Mouse (Mus musculus): ENCODE measurements at regions not wholly inside any gene's neighbourhood (a gene's known extent, or its start where the extent isn't known, plus 50 kb on each side); places are given as distances from the start of the nearest gene placed in this dataset.

DNA sequence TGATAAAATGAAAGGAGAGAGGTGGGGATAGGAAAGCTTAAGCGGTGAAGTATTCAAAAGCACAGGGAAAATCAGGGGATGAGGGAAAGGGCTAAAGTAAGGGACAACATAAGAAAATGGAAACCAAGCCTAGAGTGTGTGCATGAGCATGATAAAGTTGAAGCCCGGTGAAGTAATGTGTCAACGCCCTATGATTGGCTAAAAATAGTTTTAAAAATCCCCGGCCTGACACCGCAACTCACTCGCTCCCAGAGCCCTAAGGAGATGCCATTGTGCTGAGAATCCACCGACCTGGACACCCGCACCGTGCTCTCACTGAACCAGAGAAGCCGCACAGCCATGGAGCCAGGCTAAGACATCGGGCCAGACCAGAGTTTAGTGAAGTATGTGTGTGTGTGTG, 210.3 kb upstream of the Zic4 start:
- DNase-seq: no peak

DNA sequence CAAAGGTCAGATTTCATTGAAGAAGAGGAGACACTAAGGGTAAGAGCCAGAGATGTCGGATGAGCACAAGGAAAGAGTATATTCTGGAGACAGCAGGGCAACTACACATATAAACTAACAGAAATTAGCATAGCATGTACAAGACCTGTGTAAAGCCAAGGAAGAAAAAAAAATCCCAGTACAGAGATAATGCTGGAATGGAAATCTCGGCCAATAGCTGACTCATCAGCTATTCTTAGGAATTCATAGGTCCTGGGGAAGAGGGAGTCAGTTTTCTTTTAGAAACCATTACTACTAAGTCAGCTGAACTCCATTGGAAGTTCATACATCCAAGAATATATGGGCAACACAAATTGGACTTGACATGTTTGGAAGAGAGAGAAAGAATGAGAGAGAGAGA, 202.9 kb upstream of the Zic4 start:
- ATAC-seq (ENCODE audit: insufficient read depth): no peak
- Histone ChIP-seq H3K27ac (ENCODE audit: low read depth) (no peak overlapping the region), H3K4me2 (no peak overlapping the region), H3K4me1 (ENCODE audit: insufficient read depth) (no peaks in the 10 kb centered on the region), H3K9ac (no peak overlapping the region), H3K9me3 (ENCODE audit: low read depth, low read length) (no peaks in the 10 kb centered on the region), H3K4me3 (ENCODE audit: low read depth, low read length) (no peak overlapping the region), H3K36me3 (ENCODE audit: insufficient read depth) (no peaks in the 10 kb centered on the region), H3K27me3 (ENCODE audit: insufficient read depth, low read length) (no peaks in the 10 kb centered on the region)
- DNase-seq: no peak
- WGBS: 70% methylated on average over 2 of the region's 2 CpGs
- no peak for TF ChIP-seq CTCF (IDR thresholded peaks at IDR 0.05; ENCODE audit: low read depth)

More for the DNA sequence above, 210.3 kb upstream of the Zic4 start:
- H3K27ac ChIP-seq (ENCODE audit: low read depth): no peak overlapping the region
- no peaks in the 10 kb centered on the region for H3K4me1 ChIP-seq (ENCODE audit: insufficient read depth)
- no peak for ATAC-seq (ENCODE audit: insufficient read depth)
- H3K36me3 ChIP-seq (ENCODE audit: insufficient read depth): no peaks in the 10 kb centered on the region
- H3K27me3 ChIP-seq (ENCODE audit: insufficient read depth, low read length): no peaks in the 10 kb centered on the region
- TF ChIP-seq CTCF (IDR thresholded peaks at IDR 0.05; ENCODE audit: low read depth): no peak
- no peaks in the 10 kb centered on the region for H3K9me3 ChIP-seq (ENCODE audit: low read depth, low read length)
- H3K4me2 ChIP-seq: no peak overlapping the region
- H3K4me3 ChIP-seq (ENCODE audit: low read depth, low read length): no peak overlapping the region
- 85% methylated on average over 11 of the region's 11 CpGs for WGBS
- no peak overlapping the region for H3K9ac ChIP-seq

DNA sequence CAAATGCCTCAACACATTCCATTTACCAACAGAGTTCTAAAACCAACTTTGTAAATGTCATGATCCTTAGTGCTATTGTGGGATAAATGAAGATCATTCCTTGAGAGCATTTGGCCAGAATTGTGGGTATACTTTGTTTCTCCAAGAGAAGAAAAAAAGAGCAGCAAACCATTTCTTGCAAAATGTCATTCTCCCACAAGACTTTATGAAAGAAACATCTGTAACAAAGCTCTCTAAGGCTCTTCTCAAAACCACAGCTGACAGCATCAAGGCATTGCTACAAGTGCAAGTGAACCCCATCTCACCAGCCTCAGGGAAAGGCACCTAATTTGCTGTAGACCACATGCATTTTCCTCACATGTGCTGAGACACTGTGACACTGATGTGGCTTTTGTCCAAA, 194.3 kb upstream of the Zic4 start:
- no peaks in the 10 kb centered on the region for H3K9me3 ChIP-seq (ENCODE audit: low read depth, low read length)
- H3K27me3 ChIP-seq (ENCODE audit: insufficient read depth, low read length): no peaks in the 10 kb centered on the region
- H3K4me3 ChIP-seq (ENCODE audit: low read depth, low read length): no peak overlapping the region
- H3K4me1 ChIP-seq (ENCODE audit: insufficient read depth): no peaks in the 10 kb centered on the region
- DNase-seq (no peak), ATAC-seq (ENCODE audit: insufficient read depth) (no peak)
- H3K9ac ChIP-seq: no peak overlapping the region
- H3K36me3 ChIP-seq (ENCODE audit: insufficient read depth): no peaks in the 10 kb centered on the region
- H3K27ac ChIP-seq (ENCODE audit: low read depth): no peak overlapping the region
- H3K4me2 ChIP-seq: no peak overlapping the region
- no peak for TF ChIP-seq CTCF (IDR thresholded peaks at IDR 0.05; ENCODE audit: low read depth)

DNA sequence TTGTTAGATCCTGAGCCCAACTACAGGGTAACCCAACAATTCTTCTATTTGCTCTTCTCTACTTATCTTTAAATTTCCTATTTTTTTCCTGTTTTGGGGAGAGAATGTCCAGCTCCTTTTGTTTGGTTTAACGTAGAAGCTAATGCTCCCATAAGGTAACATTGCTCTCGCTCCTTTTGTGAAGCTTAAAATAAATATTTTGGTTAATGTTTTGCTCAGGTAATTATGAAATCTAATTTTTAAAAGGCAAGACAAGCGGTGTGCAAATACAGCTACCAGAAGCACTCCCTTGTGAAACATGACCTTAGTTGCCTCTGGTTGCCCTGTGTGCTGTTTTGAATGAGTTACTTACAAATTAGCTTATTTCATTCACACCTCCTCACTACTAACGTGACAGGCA, 169.0 kb upstream of the Zic4 start:
- Histone ChIP-seq H3K4me2 (no peak overlapping the region), H3K9me3 (ENCODE audit: low read depth, low read length) (no peaks in the 10 kb centered on the region), H3K27ac (ENCODE audit: low read depth) (no peak overlapping the region), H3K36me3 (ENCODE audit: insufficient read depth) (no peaks in the 10 kb centered on the region), H3K4me1 (ENCODE audit: insufficient read depth) (no peaks in the 10 kb centered on the region), H3K4me3 (ENCODE audit: low read depth, low read length) (no peak overlapping the region), H3K9ac (no peak overlapping the region), H3K27me3 (ENCODE audit: insufficient read depth, low read length) (no peaks in the 10 kb centered on the region)
- DNase-seq (no peak), ATAC-seq (ENCODE audit: insufficient read depth) (no peak)
- WGBS: 69% methylated on average over 4 of the region's 4 CpGs
- TF ChIP-seq CTCF (IDR thresholded peaks at IDR 0.05; ENCODE audit: low read depth): no peak

DNA sequence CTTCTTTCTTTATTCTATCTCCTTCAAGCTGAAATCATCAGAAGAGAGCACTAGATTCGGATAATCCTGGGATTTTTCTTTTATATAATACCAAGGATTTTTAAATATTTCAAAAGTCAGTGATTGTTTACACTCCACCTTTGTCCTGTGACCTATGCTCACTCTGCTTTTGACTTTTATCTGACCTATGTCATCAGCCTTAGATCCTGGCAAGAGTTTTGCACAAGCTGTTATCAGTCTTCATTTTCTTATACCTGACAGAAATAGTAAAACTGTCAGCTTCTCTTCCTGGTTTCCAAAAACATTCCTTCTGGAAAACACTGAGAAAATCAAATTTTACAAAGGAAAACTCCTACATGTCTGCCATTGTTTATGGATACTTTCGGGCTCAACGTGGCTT, 168.3 kb upstream of the Zic4 start:
- H3K27me3 ChIP-seq (ENCODE audit: insufficient read depth, low read length): no peaks in the 10 kb centered on the region
- no peaks in the 10 kb centered on the region for H3K9me3 ChIP-seq (ENCODE audit: low read depth, low read length)
- WGBS: 72% methylated on average over 3 of the region's 3 CpGs
- H3K4me3 ChIP-seq (ENCODE audit: low read depth, low read length): no peak overlapping the region
- H3K9ac ChIP-seq: no peak overlapping the region
- TF ChIP-seq CTCF (IDR thresholded peaks at IDR 0.05; ENCODE audit: low read depth): no peak
- H3K4me1 ChIP-seq (ENCODE audit: insufficient read depth): no peaks in the 10 kb centered on the region
- no peak overlapping the region for H3K4me2 ChIP-seq
- no peaks in the 10 kb centered on the region for H3K36me3 ChIP-seq (ENCODE audit: insufficient read depth)
- ATAC-seq (ENCODE audit: insufficient read depth): no peak
- no peak overlapping the region for H3K27ac ChIP-seq (ENCODE audit: low read depth)
- no peak for DNase-seq

DNA sequence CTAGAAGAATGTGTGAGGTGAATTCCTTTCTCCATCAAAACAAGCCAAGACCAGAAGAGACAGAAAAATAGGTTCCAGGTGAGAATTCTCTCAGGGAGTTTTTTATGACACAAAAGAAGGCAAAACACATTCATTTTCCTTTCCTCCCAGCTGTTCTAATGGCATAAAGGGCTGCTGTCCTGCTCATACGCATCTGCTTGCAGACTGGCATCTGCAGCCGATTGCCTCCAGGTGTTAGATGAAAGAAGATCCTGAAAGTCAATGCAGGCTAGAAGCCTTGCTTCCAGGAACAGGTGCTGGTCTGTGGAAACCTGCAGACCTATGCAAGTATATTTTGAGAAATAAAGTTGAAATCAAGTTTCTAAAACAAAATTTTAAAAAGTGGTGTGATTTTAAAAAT, 154.9 kb upstream of the Zic4 start:
- 55% methylated on average over 2 of the region's 2 CpGs for WGBS
- Histone ChIP-seq H3K4me1 (ENCODE audit: insufficient read depth) (no peaks in the 10 kb centered on the region), H3K4me3 (ENCODE audit: low read depth, low read length) (no peak overlapping the region), H3K9me3 (ENCODE audit: low read depth, low read length) (no peaks in the 10 kb centered on the region), H3K27me3 (ENCODE audit: insufficient read depth, low read length) (no peaks in the 10 kb centered on the region), H3K4me2 (no peak overlapping the region), H3K27ac (ENCODE audit: low read depth) (no peak overlapping the region), H3K9ac (no peak overlapping the region), H3K36me3 (ENCODE audit: insufficient read depth) (no peaks in the 10 kb centered on the region)
- ATAC-seq (ENCODE audit: insufficient read depth): no peak
- no peak for DNase-seq
- TF ChIP-seq CTCF (IDR thresholded peaks at IDR 0.05; ENCODE audit: low read depth): no peak

DNA sequence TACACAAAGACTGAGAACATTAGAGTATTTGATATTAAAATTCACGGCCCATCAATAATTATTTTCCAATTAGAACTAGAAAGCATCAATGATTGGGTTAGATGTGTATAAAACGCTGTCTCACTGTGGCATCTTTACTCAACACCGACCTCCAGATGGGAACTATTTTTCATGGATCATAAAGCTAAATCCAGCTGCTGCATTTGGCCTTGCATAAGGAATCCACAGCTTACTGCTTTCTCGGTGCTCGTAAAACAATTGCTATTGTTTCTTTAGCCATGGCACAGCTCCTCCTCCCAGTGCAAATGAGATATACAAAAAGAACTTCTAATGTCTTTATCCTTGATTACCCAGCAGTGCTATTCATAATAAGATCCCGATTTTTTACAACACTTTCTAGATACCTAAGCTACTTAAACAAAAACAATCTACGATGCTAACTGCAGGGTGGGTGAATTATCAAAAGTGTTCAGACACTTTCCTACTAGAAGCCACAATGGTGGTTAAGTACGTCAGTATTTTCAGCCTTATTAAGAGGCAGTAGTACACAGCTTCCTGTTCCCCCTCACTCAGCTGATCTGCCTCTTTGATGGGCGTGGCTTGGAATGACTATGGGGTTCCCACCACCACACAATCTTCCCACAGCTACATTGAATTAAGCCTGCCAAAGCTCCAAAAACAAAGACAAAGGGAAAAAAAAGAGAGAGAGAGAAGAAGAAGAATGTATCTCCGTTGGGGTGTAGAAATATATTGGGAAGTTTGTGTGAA, 134.4 kb upstream of the Zic4 start:
- 48% methylated on average over 10 of the region's 10 CpGs for WGBS
- Histone ChIP-seq H3K36me3 (ENCODE audit: insufficient read depth) (no peaks in the 10 kb centered on the region), H3K4me1 (ENCODE audit: insufficient read depth) (no peaks in the 10 kb centered on the region), H3K9me3 (ENCODE audit: low read depth, low read length) (no peaks in the 10 kb centered on the region), H3K27me3 (ENCODE audit: insufficient read depth, low read length) (no peaks in the 10 kb centered on the region), H3K27ac (ENCODE audit: low read depth) (no peak overlapping the region), H3K4me3 (ENCODE audit: low read depth, low read length) (no peak overlapping the region), H3K4me2 (no peak overlapping the region), H3K9ac (no peak overlapping the region)
- TF ChIP-seq CTCF (IDR thresholded peaks at IDR 0.05; ENCODE audit: low read depth): no peak
- ATAC-seq (ENCODE audit: insufficient read depth) (no peak), DNase-seq (peak; percentile 14)
